Mouse (Mus musculus) embryo, embryonic 9.5 days (tissue): Measurements from ENCODE around the gene Gm5136.

ENCODE experiments used
- DNase-seq: peaks from one replicate; pipeline ENCODE4 v3.0.0-alpha.2; 2017; ENCODE audit errors: extremely low spot score

The Gm5136 gene

GRCm38 (mm10) chr10:108699946-108700345, at the start of gene Gm5136:
Gm5136 (minus strand) TSS chr10:108700160.
- DNase-seq = no peak

- no peak for DNase-seq
Observed at GRCm38 (mm10) chr10:108743759-108744158, 43.8 kb upstream of the Gm5136 start.

GRCm38 (mm10) chr10:108733982-108734381, 34.0 kb upstream of the Gm5136 start:
- peak; percentile 13 for DNase-seq

GRCm38 (mm10) chr10:108728961-108729360, 29.0 kb upstream of the Gm5136 start:
- no peak for DNase-seq

GRCm38 (mm10) chr10:108726391-108726790, 26.4 kb upstream of the Gm5136 start:
- DNase-seq = no peak

GRCm38 (mm10) chr10:108724878-108725277, 24.9 kb upstream of the Gm5136 start:
- no peak for DNase-seq

GRCm38 (mm10) chr10:108710514-108710913, 10.6 kb upstream of the Gm5136 start:
- no peak for DNase-seq

GRCm38 (mm10) chr10:108705658-108706057, 5.7 kb upstream of the Gm5136 start:
- DNase-seq = no peak

- DNase-seq = peak; percentile 18
Observed at GRCm38 (mm10) chr10:108701361-108702128, 1.6 kb upstream of the Gm5136 start.

- no peak for DNase-seq
Observed at GRCm38 (mm10) chr10:108697062-108697461, 2.9 kb downstream of the Gm5136 start.

GRCm38 (mm10) chr10:108690954-108691353, 9.0 kb downstream of the Gm5136 start:
- no peak for DNase-seq

GRCm38 (mm10) chr10:108686696-108687095, 13.3 kb downstream of the Gm5136 start:
- DNase-seq = no peak

GRCm38 (mm10) chr10:108679675-108680390, 20.1 kb downstream of the Gm5136 start:
- DNase-seq = no peak

- DNase-seq = no peak
Observed at GRCm38 (mm10) chr10:108677053-108677452, 22.9 kb downstream of the Gm5136 start.

- DNase-seq = no peak
Observed at GRCm38 (mm10) chr10:108668944-108669343, 31.0 kb downstream of the Gm5136 start.

GRCm38 (mm10) chr10:108660295-108660694, 39.7 kb downstream of the Gm5136 start:
- DNase-seq = no peak

GRCm38 (mm10) chr10:108658300-108658699, 41.7 kb downstream of the Gm5136 start:
- no peak for DNase-seq

- no peak for DNase-seq
Observed at GRCm38 (mm10) chr10:108657669-108658068, 42.3 kb downstream of the Gm5136 start.

- DNase-seq = no peak
Observed at GRCm38 (mm10) chr10:108656898-108657297, 43.1 kb downstream of the Gm5136 start.

GRCm38 (mm10) chr10:108655074-108655473, 44.9 kb downstream of the Gm5136 start:
- DNase-seq = no peak

GRCm38 (mm10) chr10:108652831-108653230, 47.1 kb downstream of the Gm5136 start:
- no peak for DNase-seq

- no peak for DNase-seq
Observed at GRCm38 (mm10) chr10:108652066-108652465, 47.9 kb downstream of the Gm5136 start.

GRCm38 (mm10) chr10:108649174-108649573, 50.8 kb downstream of the Gm5136 start:
- no peak for DNase-seq
